Mouse (Mus musculus) heart, postnatal 14 days (tissue): ENCODE measurements around the gene Cep128. TPM values are rescaled to one million over a fixed set of nuclear protein-coding genes. Genes with fewer than 3 reads are reported as not detected.
"Not testable (repeated sequence)": the region's sequence is repeated elsewhere in the genome, so short reads cannot be mapped to it uniquely, and the experiment has no call there.

Experiments used
- DNase-seq, 2 experiments: peaks; one replicate each; pipeline ENCODE4 v3.0.0; 2021 to 2022
- intact Hi-C: fragments of 180-260 bp; cut with DNase I; formaldehyde crosslinking; loops from one replicate; pipeline ENCODE4 v1.15.1; 2025
- microRNA-seq, 2 experiments: library from miRNA; unstranded; fragments of <30 nt; microRNA quantifications; one replicate each; pipeline ENCODE4 v1.2.0; 2021 to 2022
- total RNA-seq, 2 experiments: library from RNA; stranded (reverse); gene quantifications; 2 replicates each; pipeline ENCODE4 v1.2.3; 2021

Gene Cep128
- total RNA-seq, 2 experiments from 2014 or later, result 7.4 to 7.8 TPM

DNA sequence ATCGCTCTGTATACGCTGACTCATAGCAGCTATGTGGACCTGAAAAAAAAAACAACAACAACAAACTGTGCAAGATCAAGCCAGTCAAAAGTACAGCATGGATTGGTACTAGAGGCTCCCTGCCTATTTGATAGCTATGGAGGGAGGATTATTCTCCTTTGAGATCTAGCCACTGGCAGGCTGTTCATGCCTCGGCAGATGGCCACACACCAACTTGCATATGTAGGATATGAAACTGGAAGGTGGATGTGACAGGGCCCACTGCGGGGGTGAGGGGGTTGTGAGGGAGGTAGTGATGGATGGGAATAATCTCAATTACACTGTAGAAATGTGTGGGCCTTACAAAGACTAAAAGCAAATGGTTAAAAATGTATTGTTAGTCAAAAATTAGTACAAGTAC lies 386.7 kb downstream of the Cep128 start:
- intact Hi-C loops, result no loop called here
- DNase-seq, result no peak

- DNase-seq, result peak in 1 of 2 experiments; percentile 14
- intact Hi-C loops, result no loop called here
Observed at GRCm38 (mm10) chr12:90993331-90993730, 390.9 kb downstream of the Cep128 start.

- DNase-seq, result no peak
- intact Hi-C loops, result no loop called here
Observed at GRCm38 (mm10) chr12:90987782-90988181, 396.4 kb downstream of the Cep128 start.

- intact Hi-C loops, result no loop called here
- no peak for DNase-seq
Observed at GRCm38 (mm10) chr12:90987259-90987658, 396.9 kb downstream of the Cep128 start.

DNA sequence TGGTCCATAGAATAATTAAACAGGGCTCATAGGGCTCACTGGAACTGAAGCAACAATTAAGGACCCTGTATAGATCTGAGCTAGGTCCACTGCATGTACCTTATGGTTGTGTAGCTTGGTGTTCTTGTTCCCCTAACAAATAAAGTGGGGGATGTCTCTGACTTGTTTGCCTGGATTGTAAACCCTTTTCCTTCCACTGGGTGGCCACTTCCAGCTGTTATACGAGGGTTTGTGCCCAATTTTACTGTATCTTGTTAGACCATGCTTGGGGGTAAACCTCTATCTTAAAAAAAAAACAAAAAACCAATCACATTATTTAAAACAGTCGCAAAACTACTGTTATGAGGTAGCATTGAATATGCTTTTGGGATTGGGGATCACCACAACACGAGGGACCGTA lies 402.2 kb downstream of the Cep128 start:
- intact Hi-C loops, result no loop called here
- no peak for DNase-seq

DNA sequence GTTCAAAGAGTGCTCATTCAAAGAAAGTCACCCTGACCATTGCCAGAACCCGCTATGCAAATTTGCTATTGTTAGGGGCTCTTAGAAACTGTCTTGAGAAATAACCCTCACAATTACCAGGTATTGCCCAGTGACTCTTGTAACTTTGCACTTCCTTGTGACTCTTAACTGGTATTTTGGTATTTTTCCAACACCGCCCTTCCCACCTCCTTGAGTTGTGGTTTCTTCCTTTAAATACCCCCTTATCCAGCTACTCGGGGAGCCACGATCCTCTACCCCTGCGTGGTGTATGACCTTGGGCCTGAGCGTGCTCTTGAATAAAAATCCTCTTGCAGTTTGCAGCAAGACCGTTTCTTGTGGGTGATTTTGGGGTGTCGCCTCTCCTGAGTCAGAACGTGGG lies 407.8 kb downstream of the Cep128 start:
- intact Hi-C loops, DNase-seq: not testable (repeated sequence)

GRCm38 (mm10) chr12:90975429-90975828 lies 408.8 kb downstream of the Cep128 start:
- intact Hi-C loops, result no loop called here

DNA sequence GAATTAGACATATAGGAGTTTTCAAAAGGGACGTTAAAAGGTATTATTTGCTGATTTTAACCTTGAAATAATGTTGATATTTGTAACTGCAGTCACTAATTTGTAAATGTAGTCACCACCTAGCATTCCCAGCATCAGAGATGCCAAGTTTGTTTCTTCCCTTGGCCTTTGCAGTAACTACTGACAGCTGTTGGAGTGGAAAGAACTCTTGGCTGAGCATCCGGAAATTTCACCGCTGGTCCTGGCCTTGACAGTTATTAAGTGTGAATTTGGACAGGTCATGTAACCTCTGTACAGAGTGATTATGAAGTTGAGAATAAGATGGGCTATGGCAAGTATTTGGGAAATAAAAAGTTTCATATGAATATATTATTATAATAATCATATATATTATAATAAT lies 413.1 kb downstream of the Cep128 start:
- peak; percentile 10 to 30 for DNase-seq
- intact Hi-C loops, result no loop called here

More at GRCm38 (mm10) chr12:90975429-90975828, 408.8 kb downstream of the Cep128 start:
- no peak for DNase-seq

DNA sequence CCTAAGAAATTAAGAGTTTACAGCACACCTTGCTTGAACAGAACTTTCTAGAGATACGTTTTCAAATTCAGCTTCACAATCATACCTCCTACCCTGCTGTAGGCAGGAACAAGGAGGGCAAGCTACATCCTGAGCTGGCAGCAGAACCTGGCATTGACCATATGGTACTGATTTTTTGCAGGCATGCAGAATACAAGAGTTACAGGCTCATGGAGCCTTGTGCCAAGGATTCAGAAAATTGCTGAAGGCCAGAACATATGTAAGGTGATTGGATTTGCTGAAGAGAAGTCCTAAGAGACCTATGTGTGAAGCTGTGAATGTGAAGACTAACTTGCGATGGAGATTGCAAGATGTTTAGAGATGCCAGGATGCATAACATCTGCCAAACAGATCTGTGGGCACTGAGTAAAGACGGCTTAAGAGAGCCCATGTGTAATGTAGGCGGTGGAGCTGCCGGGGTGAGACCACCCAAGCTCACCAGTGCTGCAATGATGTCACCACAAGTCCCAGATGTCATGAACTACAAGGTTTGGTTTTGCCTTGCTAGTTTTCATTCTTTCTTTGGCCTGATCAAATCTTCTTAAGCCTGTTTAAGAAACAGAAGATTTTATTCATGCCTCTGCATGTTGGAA lies 422.7 kb downstream of the Cep128 start:
- DNase-seq, result no peak
- intact Hi-C loops, result no loop called here

GRCm38 (mm10) chr12:90954740-90955473 lies 429.3 kb downstream of the Cep128 start:
- intact Hi-C loops, result no loop called here
- no peak for DNase-seq

Small RNA genes lying within 50 kb of the gene (microRNA-seq; reads per million reads assigned to microRNA genes)
- gene Gm44370, result 0 reads per million in 2 experiments

Other genes with a start within 250 kb of the Cep128 start
- gene Tshr, start 154 bp upstream of the Cep128 start, total RNA-seq, result under 1 TPM; 0.20 to 0.53 TPM
- 10 to 100 TPM; 21.5 to 23.8 TPM for gene Gtf2a1, start 206.1 kb upstream of the Cep128 start, total RNA-seq